Mouse (Mus musculus): ENCODE results near the gene Gm28827. TPM values are rescaled to one million over a fixed set of nuclear protein-coding genes. Genes with fewer than 3 reads are reported as not detected.
"Not testable (repeated sequence)": the region's sequence is repeated elsewhere in the genome, so short reads cannot be mapped to it uniquely, and the experiment has no call there.

Gene Gm28827
- not detected in 2 replicates for polyA plus RNA-seq (2016; fragmentation: Nextera tagmentation; extraction: Ambion mirVana)

- H3K27me3 ChIP-seq (replicated peaks; ENCODE audit: low read depth, poor library complexity, severe bottlenecking); H3K27ac ChIP-seq (replicated peaks); H3K36me3 ChIP-seq (replicated peaks); H3K4me1 ChIP-seq; DNase-seq (ENCODE audit: low spot score); H3K9me3 ChIP-seq; H3K4me3 ChIP-seq: not testable (repeated sequence)
- WGBS = no CpG with 5 or more reads among the region's 6 CpGs
Observed at GRCm38 (mm10) chrY:83030647-83031046, at the start of gene Gm28827. Gene Gm28827, plus strand, starts transcription at chrY:83030947.
